Mouse (Mus musculus) kidney, adult 11 months (tissue): ENCODE data around the gene Irf2.

ENCODE experiments used
- DNase-seq: peaks from one replicate; pipeline ENCODE4 v3.0.0; 2022

The Irf2 gene

GRCm38 (mm10) chr8:46758676-46759075 lies 19.1 kb downstream of the Irf2 start:
- DNase-seq, result no peak

- no peak for DNase-seq
Observed at GRCm38 (mm10) chr8:46759562-46759961, 20.0 kb downstream of the Irf2 start.

- no peak for DNase-seq
Observed at GRCm38 (mm10) chr8:46760701-46761100, 21.2 kb downstream of the Irf2 start.

GRCm38 (mm10) chr8:46761454-46761853 lies 21.9 kb downstream of the Irf2 start:
- no peak for DNase-seq

- no peak for DNase-seq
Observed at GRCm38 (mm10) chr8:46769408-46770180, 30.1 kb downstream of the Irf2 start.

GRCm38 (mm10) chr8:46770905-46771516 lies 31.5 kb downstream of the Irf2 start:
- no peak for DNase-seq

- no peak for DNase-seq
Observed at GRCm38 (mm10) chr8:46772801-46773200, 33.3 kb downstream of the Irf2 start.

GRCm38 (mm10) chr8:46777760-46778460 lies 38.4 kb downstream of the Irf2 start:
- peak; percentile 58 for DNase-seq

- no peak for DNase-seq
Observed at GRCm38 (mm10) chr8:46781067-46781657, 41.6 kb downstream of the Irf2 start.

GRCm38 (mm10) chr8:46782254-46782653 lies 42.7 kb downstream of the Irf2 start:
- no peak for DNase-seq

- no peak for DNase-seq
Observed at GRCm38 (mm10) chr8:46785070-46785469, 45.5 kb downstream of the Irf2 start.

- no peak for DNase-seq
Observed at GRCm38 (mm10) chr8:46785926-46786325, 46.4 kb downstream of the Irf2 start.

- DNase-seq, result no peak
Observed at GRCm38 (mm10) chr8:46789091-46789881, 49.8 kb downstream of the Irf2 start.

GRCm38 (mm10) chr8:46791664-46792371 lies 52.3 kb downstream of the Irf2 start:
- DNase-seq, result no peak

GRCm38 (mm10) chr8:46792653-46793052 lies 53.1 kb downstream of the Irf2 start:
- no peak for DNase-seq

- DNase-seq, result no peak
Observed at GRCm38 (mm10) chr8:46793248-46793647, 53.7 kb downstream of the Irf2 start.

- DNase-seq, result no peak
Observed at GRCm38 (mm10) chr8:46794317-46794716, 54.8 kb downstream of the Irf2 start.

GRCm38 (mm10) chr8:46799212-46799611 lies 59.7 kb downstream of the Irf2 start:
- no peak for DNase-seq

GRCm38 (mm10) chr8:46799706-46800105 lies 60.2 kb downstream of the Irf2 start:
- DNase-seq, result peak; percentile 70

- DNase-seq, result no peak
Observed at GRCm38 (mm10) chr8:46801153-46801684, 61.7 kb downstream of the Irf2 start.

- DNase-seq, result no peak
Observed at GRCm38 (mm10) chr8:46802009-46802408, 62.5 kb downstream of the Irf2 start.

GRCm38 (mm10) chr8:46804721-46805120 lies 65.2 kb downstream of the Irf2 start:
- no peak for DNase-seq
